Mouse (Mus musculus): ENCODE results near the gene Il9.
A peak's percentile ranks its signal among the peaks of the same experiment; 100 is the strongest.

Gene Il9

GRCm38 (mm10) chr13:56471211-56471610 is 10.8 kb downstream of the Il9 start:
- no peak for DNase-seq

GRCm38 (mm10) chr13:56468536-56468935 is 13.5 kb downstream of the Il9 start:
- no peak for DNase-seq

- no peak for DNase-seq
These were observed 14.3 kb downstream of the Il9 start for GRCm38 (mm10) chr13:56467786-56468185.

- DNase-seq, result no peak
These were observed 18.3 kb downstream of the Il9 start for GRCm38 (mm10) chr13:56463750-56464149.

GRCm38 (mm10) chr13:56463261-56463660 is 18.8 kb downstream of the Il9 start:
- DNase-seq, result no peak

GRCm38 (mm10) chr13:56462791-56463190 is 19.3 kb downstream of the Il9 start:
- DNase-seq, result no peak

- DNase-seq, result no peak
These were observed 20.6 kb downstream of the Il9 start for GRCm38 (mm10) chr13:56461460-56461859.

- DNase-seq, result no peak
These were observed 24.0 kb downstream of the Il9 start for GRCm38 (mm10) chr13:56458001-56458400.

- DNase-seq, result no peak
These were observed 32.0 kb downstream of the Il9 start for GRCm38 (mm10) chr13:56450035-56450434.

- DNase-seq, result peak; percentile 45
These were observed 32.6 kb downstream of the Il9 start for GRCm38 (mm10) chr13:56449239-56450030.

- DNase-seq, result no peak
These were observed 37.0 kb downstream of the Il9 start for GRCm38 (mm10) chr13:56444996-56445395.

GRCm38 (mm10) chr13:56444112-56444511 is 37.9 kb downstream of the Il9 start:
- DNase-seq, result no peak

GRCm38 (mm10) chr13:56443411-56443810 is 38.6 kb downstream of the Il9 start:
- DNase-seq, result no peak

GRCm38 (mm10) chr13:56438211-56439075 is 43.6 kb downstream of the Il9 start, which contains the start of gene Slc25a48:
Slc25a48 (plus strand) TSS chr13:56438355.
- DNase-seq, result no peak

GRCm38 (mm10) chr13:56435615-56436287 is 46.3 kb downstream of the Il9 start:
- no peak for DNase-seq

GRCm38 (mm10) chr13:56434311-56434751 is 47.7 kb downstream of the Il9 start:
- no peak for DNase-seq

- peak; percentile 78 for DNase-seq
These were observed 48.6 kb downstream of the Il9 start for GRCm38 (mm10) chr13:56433466-56433865.

GRCm38 (mm10) chr13:56432496-56432895 is 49.5 kb downstream of the Il9 start:
- DNase-seq, result peak; percentile 66
